Mouse (Mus musculus) embryonic facial prominence, embryonic 13.5 days (tissue): Measurements from ENCODE around the gene Asb16. TPM values are rescaled to one million over a fixed set of nuclear protein-coding genes. Genes with fewer than 3 reads are reported as not detected.

Experiments used
- ATAC-seq: fragments of 200-750 bp; cut with Nextera tagmentation; 2 replicates; pipeline ENCODE4 v1.8.0; 2017; ENCODE audit warnings: low read depth; ENCODE audit not compliant: insufficient number of reproducible peaks, insufficient read depth, low FRiP score, low TSS enrichment
- H3K27ac ChIP-seq: fragments of 300-500 bp; sonication (generic); 2 replicates; pipeline ENCODE4 v1.5.1; 2015; ENCODE audit warnings: moderate library complexity, mild to moderate bottlenecking, inconsistent platforms
- H3K27me3 ChIP-seq: fragments of 300-500 bp; sonication (generic); 2 replicates; pipeline ENCODE4 v1.6.1; 2015; ENCODE audit warnings: mild to moderate bottlenecking, inconsistent platforms
- H3K36me3 ChIP-seq: fragments of 300-500 bp; sonication (generic); 2 replicates; pipeline ENCODE4 v1.6.1; 2015; ENCODE audit warnings: mild to moderate bottlenecking, inconsistent platforms
- H3K4me1 ChIP-seq: fragments of 300-500 bp; sonication (generic); 2 replicates; pipeline ENCODE4 v1.6.1; 2015; ENCODE audit warnings: inconsistent platforms
- H3K4me2 ChIP-seq: fragments of 300-500 bp; sonication (generic); 2 replicates; pipeline ENCODE4 v1.6.1; 2015; ENCODE audit warnings: moderate library complexity, mild to moderate bottlenecking, inconsistent platforms
- H3K4me3 ChIP-seq: fragments of 300-500 bp; sonication (generic); 2 replicates; pipeline ENCODE4 v1.5.1; 2015; ENCODE audit warnings: mild to moderate bottlenecking, inconsistent platforms
- H3K9ac ChIP-seq: fragments of 300-500 bp; sonication (generic); 2 replicates; pipeline ENCODE4 v1.6.1; 2015; ENCODE audit warnings: mild to moderate bottlenecking, inconsistent platforms
- H3K9me3 ChIP-seq: fragments of 300-500 bp; sonication (generic); 2 replicates; pipeline ENCODE4 v1.6.1; 2016; ENCODE audit warnings: inconsistent platforms
- WGBS: fragments of 180-500 bp; shearing (Covaris S2); methylation state at CpG from one replicate; pipeline ENCODE4 v1.1.7; 2015; ENCODE audit warnings: mixed read lengths; 5-methylcytosine and 5-hydroxymethylcytosine counted together
- polyA plus RNA-seq: library from polyadenylated mRNA; unstranded; fragments of >200 nt; fragmentation: Nextera tagmentation; extraction: Ambion mirVana; gene quantifications from 2 replicates; pipeline ENCODE4 v1.2.1, GENCODE M21; 2015

Asb16 gene
- polyA plus RNA-seq, 1 experiment from 2014 or later = 0.11 TPM

- Histone ChIP-seq H3K27me3 (no peaks in the 10 kb centered on the region), H3K9me3 (no peaks in the 10 kb centered on the region), H3K4me3 (peak overlapping the region; percentile 85), H3K4me1 (peaks cover 23% of the 10 kb centered on the region), H3K36me3 (peaks cover 16% of the 10 kb centered on the region), H3K4me2 (peak overlapping the region; percentile 88), H3K9ac (peak overlapping the region; percentile 95), H3K27ac (peak overlapping the region; percentile 99)
- ATAC-seq = peak; percentile 15; the same call in 1 of the 2 replicates
- 27% methylated on average over 27 of the region's 27 CpGs for WGBS
Observed at GRCm38 (mm10) chr11:102297577-102298556, 29.3 kb downstream of the Asb16 start.

- Histone ChIP-seq H3K9ac (no peak overlapping the region), H3K4me2 (no peak overlapping the region), H3K36me3 (no peaks in the 10 kb centered on the region), H3K9me3 (no peaks in the 10 kb centered on the region), H3K27ac (no peak overlapping the region), H3K4me3 (no peak overlapping the region), H3K27me3 (no peaks in the 10 kb centered on the region), H3K4me1 (peaks cover 13% of the 10 kb centered on the region)
- ATAC-seq = no peak
- WGBS = 11% methylated on average over 1 of the region's 1 CpGs
Observed at GRCm38 (mm10) chr11:102299839-102300238, 31.3 kb downstream of the Asb16 start.

DNA sequence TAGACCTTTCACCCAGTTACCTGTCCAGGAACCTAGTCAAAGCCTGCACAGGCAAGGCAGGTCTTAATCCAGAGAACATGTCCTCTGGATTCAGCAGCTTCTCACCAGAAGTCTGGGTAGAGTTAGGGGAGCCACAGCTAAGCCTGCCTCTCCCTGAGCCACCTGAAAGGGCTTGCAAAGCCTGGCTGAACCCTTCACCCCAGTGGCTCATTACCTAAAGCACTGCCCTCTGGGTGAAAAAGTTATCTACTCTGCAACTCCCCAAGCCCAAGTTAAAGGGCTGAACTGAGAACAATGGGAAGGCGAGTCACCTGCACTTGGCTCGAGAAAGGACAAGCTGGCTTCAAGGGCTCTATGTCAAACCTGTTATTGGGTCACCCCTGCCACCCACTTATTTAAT lies 35.6 kb downstream of the Asb16 start:
- no peak overlapping the region for H3K4me2 ChIP-seq

DNA sequence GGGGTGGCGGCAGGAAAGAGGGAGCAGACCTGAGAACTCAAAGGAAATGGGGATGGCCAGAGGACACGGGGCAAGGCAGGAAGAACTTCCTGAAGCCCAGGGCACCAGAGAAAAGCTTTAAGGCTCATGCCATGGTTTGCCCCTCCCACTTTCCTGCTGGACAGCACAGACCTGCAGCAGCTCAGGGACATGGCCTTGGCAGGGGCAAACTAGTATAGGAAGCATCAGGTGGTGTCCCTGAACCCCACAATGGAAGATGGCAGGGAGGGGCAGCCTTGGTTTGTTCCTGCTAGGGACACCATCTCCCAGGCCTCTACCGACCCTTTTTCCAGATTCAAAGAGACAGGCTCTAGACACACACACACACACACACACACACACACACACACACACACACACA lies 36.8 kb downstream of the Asb16 start:
- H3K4me2 ChIP-seq = no peak overlapping the region
- H3K27ac ChIP-seq = no peak overlapping the region
- peaks cover 35% of the 10 kb centered on the region for H3K36me3 ChIP-seq
- peaks cover 18% of the 10 kb centered on the region for H3K4me1 ChIP-seq
- WGBS = 49% methylated on average over 3 of the region's 3 CpGs
- H3K9me3 ChIP-seq = no peaks in the 10 kb centered on the region
- H3K4me3 ChIP-seq = no peak overlapping the region
- ATAC-seq = no peak
- no peak overlapping the region for H3K9ac ChIP-seq
- H3K27me3 ChIP-seq = no peaks in the 10 kb centered on the region

More for the DNA sequence above, 35.6 kb downstream of the Asb16 start:
- H3K27me3 ChIP-seq = no peaks in the 10 kb centered on the region
- H3K4me1 ChIP-seq = peaks cover 6% of the 10 kb centered on the region
- ATAC-seq = no peak
- peaks cover 25% of the 10 kb centered on the region for H3K36me3 ChIP-seq
- WGBS = 46% methylated on average over 2 of the region's 2 CpGs
- H3K9ac ChIP-seq = no peak overlapping the region
- H3K27ac ChIP-seq = no peak overlapping the region
- H3K9me3 ChIP-seq = no peaks in the 10 kb centered on the region
- no peak overlapping the region for H3K4me3 ChIP-seq

- Histone ChIP-seq H3K9me3 (no peaks in the 10 kb centered on the region), H3K27ac (no peak overlapping the region), H3K4me2 (no peak overlapping the region), H3K4me1 (peaks cover 31% of the 10 kb centered on the region), H3K27me3 (no peaks in the 10 kb centered on the region), H3K9ac (no peak overlapping the region), H3K4me3 (no peak overlapping the region), H3K36me3 (peaks cover 63% of the 10 kb centered on the region)
- WGBS = 86% methylated on average over 9 of the region's 9 CpGs
- no peak for ATAC-seq
Observed at GRCm38 (mm10) chr11:102308104-102308503, 39.6 kb downstream of the Asb16 start.

DNA sequence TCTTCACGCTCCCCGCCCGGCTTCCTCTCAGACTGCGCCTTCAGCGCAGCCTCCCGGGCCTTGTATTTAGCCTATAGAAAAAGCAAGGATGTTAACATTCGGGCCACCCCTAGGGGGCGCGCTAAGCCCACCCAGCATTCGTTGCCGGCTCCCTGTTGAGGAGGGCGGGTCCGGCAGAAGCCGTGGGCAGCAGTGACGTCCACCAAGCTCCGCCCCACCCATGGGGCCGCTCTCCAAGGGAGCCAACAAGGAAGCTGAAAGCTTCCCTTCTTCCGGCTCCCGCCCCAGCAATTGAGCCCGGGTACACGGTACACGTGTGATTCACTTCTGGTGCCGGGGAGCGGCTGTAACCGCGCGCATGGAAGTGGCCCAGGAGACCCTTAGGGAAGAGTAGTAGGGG lies 40.4 kb downstream of the Asb16 start:
- H3K36me3 ChIP-seq = peaks cover 71% of the 10 kb centered on the region
- peak overlapping the region; percentile 81 for H3K27ac ChIP-seq
- peak overlapping the region; percentile 43 for H3K4me3 ChIP-seq
- H3K4me2 ChIP-seq = peak overlapping the region; percentile 63
- no peaks in the 10 kb centered on the region for H3K9me3 ChIP-seq
- H3K9ac ChIP-seq = peak overlapping the region; percentile 63
- H3K27me3 ChIP-seq = no peaks in the 10 kb centered on the region
- ATAC-seq = peak; percentile 86
- under 1% methylated on average over 27 of the region's 27 CpGs for WGBS
- peaks cover 31% of the 10 kb centered on the region for H3K4me1 ChIP-seq

DNA sequence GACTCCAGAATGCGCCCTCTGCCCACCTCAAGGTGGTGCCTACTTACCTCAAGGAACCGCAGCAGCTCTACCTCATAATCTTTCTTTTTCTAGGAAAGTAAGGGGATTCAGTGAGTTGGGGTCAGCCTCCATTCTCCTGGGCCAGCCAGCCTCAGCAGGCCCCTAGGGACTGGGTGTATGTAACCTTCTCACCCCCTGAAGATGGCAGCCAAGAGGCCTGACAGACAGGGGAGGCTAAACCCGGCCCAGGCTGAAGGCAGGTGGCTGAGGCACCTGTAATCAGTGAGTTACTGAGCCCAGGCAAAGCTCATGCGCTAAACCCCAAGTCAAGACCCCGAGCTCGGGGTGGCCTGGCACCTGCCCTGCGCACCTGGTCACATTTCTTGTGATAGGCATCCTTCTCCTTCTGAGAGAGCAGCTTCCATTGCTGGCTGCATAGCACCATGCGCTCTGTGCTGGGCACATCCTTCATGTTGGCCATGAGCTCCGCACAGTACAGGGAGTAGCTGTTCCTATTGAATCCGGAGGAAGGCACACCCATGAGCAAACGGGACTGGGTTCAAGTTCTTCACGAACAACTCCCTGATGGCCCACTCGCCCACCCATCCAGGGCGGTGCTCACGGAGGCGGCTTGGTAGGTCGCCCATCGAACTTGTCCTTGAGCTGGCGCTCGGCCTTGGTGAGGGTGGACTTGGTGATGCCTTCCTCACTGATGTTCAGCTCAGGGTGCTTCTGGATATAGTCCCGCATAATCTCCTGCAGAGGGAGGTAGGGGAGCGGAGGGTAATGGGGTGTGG lies 41.5 kb downstream of the Asb16 start:
- peak overlapping the region; percentile 63; the same call in 1 of the 2 replicates for H3K9ac ChIP-seq
- no peak for ATAC-seq
- WGBS = 84% methylated on average over 22 of the region's 22 CpGs

GRCm38 (mm10) chr11:102310768-102311695 lies 42.5 kb downstream of the Asb16 start:
- no peak for ATAC-seq
- Histone ChIP-seq H3K9ac (0 out of 2 replicates have a peak overlapping the region, but pooled peaks have one; percentile 63), H3K9me3 (no peaks in the 10 kb centered on the region), H3K36me3 (peaks cover 87% of the 10 kb centered on the region), H3K4me1 (peaks cover 43% of the 10 kb centered on the region), H3K4me2 (no peak overlapping the region), H3K27me3 (no peaks in the 10 kb centered on the region), H3K4me3 (no peak overlapping the region), H3K27ac (no peak overlapping the region)
- 38% methylated on average over 38 of the region's 38 CpGs for WGBS

More for the DNA sequence above, 41.5 kb downstream of the Asb16 start:
- peaks cover 33% of the 10 kb centered on the region for H3K4me1 ChIP-seq
- peak overlapping the region; percentile 43 for H3K4me3 ChIP-seq
- peaks cover 82% of the 10 kb centered on the region for H3K36me3 ChIP-seq
- no peaks in the 10 kb centered on the region for H3K27me3 ChIP-seq
- peak overlapping the region; percentile 81 for H3K27ac ChIP-seq
- peak overlapping the region; percentile 63 for H3K4me2 ChIP-seq
- no peaks in the 10 kb centered on the region for H3K9me3 ChIP-seq

- no peak overlapping the region for H3K27ac ChIP-seq
- WGBS = 83% methylated on average over 4 of the region's 4 CpGs
- H3K27me3 ChIP-seq = no peaks in the 10 kb centered on the region
- H3K4me1 ChIP-seq = peaks cover 46% of the 10 kb centered on the region
- no peaks in the 10 kb centered on the region for H3K9me3 ChIP-seq
- H3K9ac ChIP-seq = no peak overlapping the region
- peaks cover 78% of the 10 kb centered on the region for H3K36me3 ChIP-seq
- no peak overlapping the region for H3K4me2 ChIP-seq
- ATAC-seq = no peak
- H3K4me3 ChIP-seq = no peak overlapping the region
Observed at GRCm38 (mm10) chr11:102311966-102312365, 43.4 kb downstream of the Asb16 start.

DNA sequence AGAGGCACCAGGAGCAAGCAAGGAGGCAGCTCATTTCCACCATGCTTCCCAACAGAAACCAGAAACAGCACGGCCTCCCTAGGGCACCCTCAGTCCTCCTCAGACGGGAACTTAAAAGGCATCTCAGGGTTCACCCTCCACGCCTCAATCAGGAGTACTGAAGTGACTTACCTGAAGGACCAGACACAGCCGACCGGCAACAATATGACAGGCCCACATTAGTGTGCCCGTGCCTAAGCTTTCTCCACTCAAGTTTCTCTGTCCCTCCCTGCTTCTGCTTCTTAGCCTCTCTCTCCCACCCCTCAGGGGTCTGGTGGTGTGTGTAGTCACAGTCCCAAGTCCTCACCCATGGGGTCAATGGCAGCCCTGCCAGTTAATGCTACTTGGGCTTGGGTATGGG lies 44.0 kb downstream of the Asb16 start:
- Histone ChIP-seq H3K4me2 (no peak overlapping the region), H3K4me1 (peaks cover 46% of the 10 kb centered on the region), H3K9ac (0 out of 2 replicates have a peak overlapping the region, but pooled peaks have one; percentile 41), H3K4me3 (no peak overlapping the region), H3K9me3 (no peaks in the 10 kb centered on the region), H3K27ac (no peak overlapping the region), H3K36me3 (peaks cover 71% of the 10 kb centered on the region), H3K27me3 (no peaks in the 10 kb centered on the region)
- 78% methylated on average over 6 of the region's 6 CpGs for WGBS
- no peak for ATAC-seq

- ATAC-seq = no peak
Observed at GRCm38 (mm10) chr11:102314321-102314720, 45.8 kb downstream of the Asb16 start.

More at GRCm38 (mm10) chr11:102314321-102314720, 45.8 kb downstream of the Asb16 start:
- Histone ChIP-seq H3K27me3 (no peaks in the 10 kb centered on the region), H3K36me3 (peaks cover 64% of the 10 kb centered on the region), H3K4me2 (no peak overlapping the region), H3K4me1 (peaks cover 39% of the 10 kb centered on the region), H3K9ac (no peak overlapping the region), H3K4me3 (no peak overlapping the region), H3K9me3 (no peaks in the 10 kb centered on the region), H3K27ac (no peak overlapping the region)
- 82% methylated on average over 12 of the region's 12 CpGs for WGBS
